Mouse (Mus musculus) limb, embryonic 10.5 days (tissue): ENCODE data around the gene Cd36. TPM values are rescaled to one million over a fixed set of nuclear protein-coding genes. Genes with fewer than 3 reads are reported as not detected.

Experiments used
- polyA plus RNA-seq: library from polyadenylated mRNA; unstranded; fragments of >200 nt; fragmentation: Nextera tagmentation; extraction: Ambion mirVana; gene quantifications from 2 replicates; pipeline ENCODE4 v1.2.1, GENCODE M21; 2016

Gene Cd36
- polyA plus RNA-seq, 1 experiment from 2014 or later: 0.83 TPM

Other genes with a start within 250 kb of the Cd36 start
- not detected in 2 replicates for gene Gnat3, start 73.7 kb upstream of the Cd36 start, polyA plus RNA-seq